Mouse (Mus musculus) lung, postnatal 4 days (tissue): ENCODE measurements around the gene Eif4g3.

ENCODE experiments used
- DNase-seq, 2 experiments: peaks; one replicate each; pipeline ENCODE4 v3.0.0; 2021

The Eif4g3 gene

GRCm38 (mm10) chr4:138172686-138173085 is 179.9 kb downstream of the Eif4g3 start:
- no peak for DNase-seq

DNA sequence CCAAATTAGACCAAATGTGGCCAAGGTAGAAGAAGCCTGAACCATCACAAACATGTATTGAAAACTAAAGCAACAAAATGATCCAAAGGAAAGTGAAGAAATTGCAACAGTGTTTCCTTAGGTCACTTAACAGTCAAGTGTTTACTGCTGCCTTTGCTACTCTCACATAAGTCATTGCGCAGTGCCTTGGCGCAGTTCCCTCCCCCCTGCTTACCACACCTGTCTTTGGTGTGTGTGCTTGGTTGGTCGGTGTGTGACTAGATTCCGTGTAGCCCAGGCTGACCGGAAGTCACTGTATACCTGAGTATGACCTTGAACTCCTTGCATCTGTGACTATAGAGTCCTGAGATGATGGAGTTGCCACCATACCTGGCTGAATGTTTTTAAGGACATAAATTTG is 186.6 kb downstream of the Eif4g3 start:
- DNase-seq: no peak

- DNase-seq: no peak
Measured at GRCm38 (mm10) chr4:138180719-138181118, 187.9 kb downstream of the Eif4g3 start.

DNA sequence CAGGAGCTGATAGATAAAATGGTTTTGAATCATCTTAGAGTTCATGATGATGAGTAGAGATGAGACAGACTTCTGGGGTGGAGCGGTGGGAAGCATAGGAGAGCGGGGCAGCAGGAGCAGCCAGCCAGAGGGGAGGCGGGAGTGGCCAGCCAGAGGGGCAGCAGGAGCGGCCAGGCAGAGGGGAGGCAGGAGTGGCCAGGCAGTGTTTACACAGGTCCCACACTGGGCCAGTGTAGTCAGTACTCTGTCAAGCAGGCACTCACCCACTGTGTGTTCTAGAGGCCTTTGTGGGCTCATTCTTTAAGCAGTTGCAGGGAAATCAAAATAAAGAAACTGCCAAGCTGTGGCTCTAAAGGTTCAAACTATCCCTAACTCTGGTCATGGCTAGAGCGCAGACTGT is 191.2 kb downstream of the Eif4g3 start:
- DNase-seq: no peak

GRCm38 (mm10) chr4:138184573-138184981 is 191.8 kb downstream of the Eif4g3 start:
- no peak for DNase-seq

DNA sequence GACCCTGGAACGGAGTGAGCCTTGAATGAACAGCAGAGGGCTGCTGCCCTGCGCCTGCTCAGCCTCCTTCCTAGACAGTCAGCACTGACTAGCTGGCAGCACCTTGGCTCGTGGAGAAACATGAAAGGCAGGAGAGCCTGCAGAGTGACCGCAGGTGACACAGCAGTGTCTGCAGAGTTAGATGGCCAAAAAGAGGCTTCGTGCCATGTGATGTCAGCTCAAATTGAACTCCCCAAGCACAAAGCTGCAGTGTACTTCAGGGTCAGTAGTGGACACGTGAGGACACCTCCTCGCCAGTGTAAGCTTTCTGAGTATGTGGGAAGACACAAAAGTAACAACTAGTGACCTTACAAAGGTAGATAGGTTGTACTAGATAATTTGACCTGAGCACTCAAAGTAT is 193.1 kb downstream of the Eif4g3 start:
- DNase-seq: no peak

DNA sequence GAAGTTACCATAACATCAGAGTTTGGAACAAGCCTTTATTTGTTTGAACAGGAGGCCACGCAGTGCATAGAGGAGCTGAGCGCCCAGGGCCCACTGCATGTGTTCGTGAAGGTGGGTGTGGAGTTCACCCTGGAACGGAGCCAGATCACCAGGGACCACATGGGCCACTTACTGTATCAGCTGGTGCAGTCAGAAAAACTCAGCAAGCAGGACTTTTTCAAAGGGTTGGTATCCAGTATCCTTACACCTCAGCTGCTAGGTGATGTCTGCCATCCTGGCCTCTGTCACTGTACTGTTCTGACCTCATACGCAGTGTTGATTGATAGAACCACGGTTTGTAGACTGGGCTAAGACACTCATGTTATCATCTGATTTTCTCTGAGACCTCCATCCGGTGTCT is 195.2 kb downstream of the Eif4g3 start:
- DNase-seq: no peak

GRCm38 (mm10) chr4:138192561-138192960 is 199.7 kb downstream of the Eif4g3 start:
- no peak for DNase-seq

DNA sequence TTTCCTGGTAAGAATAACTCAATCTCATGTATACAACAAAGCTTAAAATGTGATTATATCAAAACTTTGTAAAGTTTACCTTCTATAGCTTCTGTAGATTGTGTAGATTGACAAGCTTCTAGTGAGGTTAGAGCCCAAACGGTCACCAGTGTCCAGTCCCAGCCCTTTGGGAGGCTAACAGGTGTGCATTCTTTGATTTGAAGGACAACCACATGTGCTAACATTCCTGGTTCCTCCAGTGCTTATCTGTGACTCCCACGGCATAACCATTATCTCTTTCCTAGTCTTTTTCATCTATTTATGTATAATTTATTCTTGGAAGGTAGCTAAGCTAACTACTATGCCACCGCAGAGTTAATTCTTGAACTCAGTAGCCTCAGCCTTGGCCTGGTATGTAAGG is 207.9 kb downstream of the Eif4g3 start:
- no peak for DNase-seq

- DNase-seq: no peak
Measured at GRCm38 (mm10) chr4:138201696-138202095, 208.9 kb downstream of the Eif4g3 start.

DNA sequence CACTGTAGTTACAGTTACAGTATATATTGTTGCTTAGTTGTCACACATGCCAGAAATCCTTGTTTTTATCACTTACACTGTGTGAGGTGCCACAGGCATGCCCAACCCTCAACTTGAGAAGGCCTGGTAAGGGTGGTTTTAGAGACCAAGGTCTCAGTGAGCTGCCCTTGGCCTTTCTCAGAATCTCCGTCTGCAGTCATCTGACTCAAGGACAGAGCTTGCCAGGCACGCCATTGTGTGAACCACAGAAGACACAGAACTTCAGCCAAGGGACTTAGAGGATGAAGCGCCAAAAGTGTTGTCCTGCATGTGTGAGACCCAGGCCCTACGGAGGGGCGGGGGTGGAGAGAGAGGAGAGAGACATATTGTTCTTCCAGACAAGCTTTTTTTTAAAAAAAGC is 217.3 kb downstream of the Eif4g3 start:
- no peak for DNase-seq

GRCm38 (mm10) chr4:138213861-138214260 is 221.0 kb downstream of the Eif4g3 start:
- DNase-seq: peak; percentile 17 to 29

DNA sequence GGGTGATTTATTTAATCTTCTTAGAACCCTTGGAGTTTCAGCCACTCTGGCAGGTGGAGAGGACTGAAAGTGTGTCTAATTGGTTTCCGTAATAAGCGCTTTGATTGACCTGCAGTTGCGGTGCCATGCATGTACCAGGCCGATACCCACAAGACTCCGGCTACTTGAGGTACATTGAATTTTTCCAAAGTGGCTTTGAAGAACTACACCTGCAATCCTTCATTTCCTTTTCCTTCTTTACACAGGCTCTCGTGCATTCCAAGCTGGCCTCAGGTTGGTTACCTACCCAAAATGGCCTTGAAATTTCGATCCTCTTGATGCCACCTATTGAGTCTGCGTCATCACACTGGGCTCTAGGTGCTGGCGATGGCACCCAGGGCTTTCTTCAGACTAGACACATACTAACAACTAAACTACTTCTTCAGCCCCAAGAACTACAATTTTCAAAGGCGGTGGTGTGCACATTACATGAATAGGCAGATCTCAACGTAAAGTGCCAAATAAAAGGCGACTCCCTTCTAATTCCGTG is 222.9 kb downstream of the Eif4g3 start:
- DNase-seq: peak; percentile 29 to 39

DNA sequence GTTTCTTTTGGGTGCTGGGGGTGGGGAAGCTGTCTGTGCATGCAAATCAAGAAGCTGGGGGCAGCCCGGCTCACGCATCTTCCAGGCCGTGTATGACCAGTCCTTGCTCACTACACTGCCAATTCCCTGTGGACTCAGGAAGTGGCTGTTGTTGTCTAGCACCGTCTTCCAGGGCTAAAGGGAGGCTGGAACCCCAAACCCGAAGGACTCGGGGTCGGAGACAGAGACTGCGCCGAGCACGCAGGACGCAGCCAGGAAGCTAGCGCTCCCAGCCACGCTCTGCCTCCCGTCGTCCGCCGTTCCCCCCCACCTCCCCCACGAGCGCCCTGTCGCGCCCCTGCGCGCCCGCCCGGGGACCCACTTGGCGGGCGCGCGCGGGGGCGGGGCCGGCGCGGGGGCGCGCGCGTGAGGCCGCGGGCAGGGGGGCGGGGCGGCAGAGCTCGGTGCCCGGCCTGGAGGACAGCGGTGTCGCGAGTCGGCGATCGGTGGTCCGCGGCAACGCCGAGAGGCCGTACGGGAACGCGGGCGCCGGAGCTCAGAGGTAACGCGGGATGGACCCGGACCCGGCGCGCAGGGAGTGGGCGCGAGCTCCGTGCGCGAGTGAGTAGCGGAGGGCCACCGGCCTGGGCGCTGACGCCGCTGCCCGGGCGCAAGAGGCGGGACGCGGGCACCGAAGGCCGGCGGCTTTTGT is 223.5 kb downstream of the Eif4g3 start, which contains the start of gene Hp1bp3:
Hp1bp3 (plus strand) TSS at position 97 of the 691 bp plus-strand sequence.
- peak; percentile 79 to 91 for DNase-seq

GRCm38 (mm10) chr4:138216891-138217392 is 224.1 kb downstream of the Eif4g3 start:
- DNase-seq: peak; percentile 99

GRCm38 (mm10) chr4:138217441-138217840 is 224.6 kb downstream of the Eif4g3 start:
- DNase-seq: no peak

- no peak for DNase-seq
Measured at GRCm38 (mm10) chr4:138217951-138218685, 225.3 kb downstream of the Eif4g3 start.

GRCm38 (mm10) chr4:138219331-138219730 is 226.5 kb downstream of the Eif4g3 start:
- DNase-seq: no peak

GRCm38 (mm10) chr4:138220761-138221160 is 227.9 kb downstream of the Eif4g3 start:
- DNase-seq: no peak

GRCm38 (mm10) chr4:138221406-138221805 is 228.6 kb downstream of the Eif4g3 start:
- DNase-seq: no peak

- no peak for DNase-seq
Measured at GRCm38 (mm10) chr4:138222396-138222795, 229.6 kb downstream of the Eif4g3 start.

- DNase-seq: no peak
Measured at GRCm38 (mm10) chr4:138223623-138224022, 230.8 kb downstream of the Eif4g3 start.

- DNase-seq: no peak
Measured at GRCm38 (mm10) chr4:138246756-138247665, 254.2 kb downstream of the Eif4g3 start.
